Mouse (Mus musculus) stomach, postnatal 0 days (tissue): ENCODE measurements at regions not wholly inside any gene's neighbourhood (a gene's known extent, or its start where the extent isn't known, plus 50 kb on each side); places are given as distances from the start of the nearest gene placed in this dataset.

Experiments used
- ATAC-seq: fragments of 200-750 bp; cut with Nextera tagmentation; 2 replicates; pipeline ENCODE4 v1.8.0; 2017; ENCODE audit not compliant: low FRiP score, low TSS enrichment
- DNase-seq: peaks from one replicate; pipeline ENCODE4 v3.0.0-alpha.2; 2016; ENCODE audit warnings: low spot score
- H3K27ac ChIP-seq: fragments of 300-500 bp; sonication (generic); replicated peaks from 2 replicates; pipeline ENCODE4 v1.5.1; 2014; ENCODE audit warnings: mild to moderate bottlenecking, control low read depth
- H3K27me3 ChIP-seq: fragments of 300-500 bp; sonication (generic); 2 replicates; pipeline ENCODE4 v1.6.1; 2014; ENCODE audit warnings: low read length; ENCODE audit not compliant: control insufficient read depth, insufficient read depth
- H3K36me3 ChIP-seq: fragments of 300-500 bp; sonication (generic); 2 replicates; pipeline ENCODE4 v1.6.1; 2014; ENCODE audit warnings: low read length, mixed read lengths; ENCODE audit not compliant: control insufficient read depth, insufficient read depth
- H3K4me1 ChIP-seq: fragments of 300-500 bp; sonication (generic); replicated peaks from 2 replicates; pipeline ENCODE4 v1.6.1; 2014; ENCODE audit warnings: antibody characterized with exemption; ENCODE audit not compliant: control insufficient read depth, insufficient read depth
- H3K4me2 ChIP-seq: fragments of 300-500 bp; sonication (generic); replicated peaks from 2 replicates; pipeline ENCODE4 v1.6.1; 2014; ENCODE audit warnings: low read depth, mild to moderate bottlenecking, control low read depth, moderate library complexity
- H3K4me3 ChIP-seq: fragments of 300-500 bp; sonication (generic); 2 replicates; pipeline ENCODE4 v1.5.1; 2014; ENCODE audit warnings: low read depth, low read length, control low read depth
- H3K9ac ChIP-seq: fragments of 300-500 bp; sonication (generic); 2 replicates; pipeline ENCODE4 v1.6.1; 2014; ENCODE audit warnings: mild to moderate bottlenecking, low read length, control low read depth, mixed read lengths
- H3K9me3 ChIP-seq: fragments of 300-500 bp; sonication (generic); 2 replicates; pipeline ENCODE4 v1.6.1; 2016; ENCODE audit warnings: low read length; ENCODE audit not compliant: control insufficient read depth
- CTCF ChIP-seq: IDR thresholded peaks from 2 replicates; pipeline ENCODE4 v1.5.1; 2016; ENCODE audit warnings: antibody characterized with exemption, low read depth, mild to moderate bottlenecking, moderate library complexity
- EP300 ChIP-seq: optimal IDR thresholded peaks from 2 replicates; pipeline ENCODE3; 2016; ENCODE audit warnings: antibody characterized with exemption
- WGBS: fragments of 180-500 bp; shearing (Covaris S2); extraction: QIAGEN DNeasy Blood & Tissue Kit; methylation state at CpG from one replicate; pipeline ENCODE4 v1.1.7; 2014; 5-methylcytosine and 5-hydroxymethylcytosine counted together

- Histone ChIP-seq H3K4me1 (no peaks in the 10 kb centered on the region), H3K4me2 (no peak overlapping the region), H3K9me3 (no peaks in the 10 kb centered on the region), H3K4me3 (no peak overlapping the region), H3K36me3 (no peaks in the 10 kb centered on the region), H3K9ac (no peak overlapping the region), H3K27me3 (no peaks in the 10 kb centered on the region), H3K27ac (no peak overlapping the region)
- DNase-seq (no peak), ATAC-seq (no peak)
- TF ChIP-seq CTCF (no peak), EP300 (no peak)
- WGBS: 81% methylated on average over 17 of the region's 17 CpGs
Observed at GRCm38 (mm10) chr1:177573017-177573725, 131.0 kb downstream of the Zbtb18 start.

DNA sequence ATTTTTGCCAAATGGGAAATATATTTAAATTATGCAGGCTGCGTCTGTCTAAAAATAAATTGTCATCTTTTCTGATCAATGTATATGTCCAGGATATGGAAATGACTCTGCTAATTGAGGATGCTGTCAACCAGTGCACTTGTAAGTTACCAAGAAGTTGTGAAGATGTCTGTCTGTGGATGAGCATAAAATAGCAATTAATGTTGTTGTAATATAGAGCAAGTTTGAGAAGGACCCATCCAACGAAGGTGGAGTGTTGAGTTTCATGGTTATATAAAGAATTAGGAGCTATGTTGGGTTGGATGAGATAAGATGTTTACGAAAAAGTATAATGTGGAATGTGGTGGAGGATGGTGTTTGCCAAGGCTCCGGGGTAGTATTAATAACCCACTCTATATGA lies 131.6 kb downstream of the Zbtb18 start:
- H3K9ac ChIP-seq: no peak overlapping the region
- DNase-seq: no peak
- H3K9me3 ChIP-seq: no peaks in the 10 kb centered on the region
- ATAC-seq: no peak
- no peaks in the 10 kb centered on the region for H3K36me3 ChIP-seq
- H3K4me3 ChIP-seq: no peak overlapping the region
- H3K27me3 ChIP-seq: no peaks in the 10 kb centered on the region
- no peak overlapping the region for H3K4me2 ChIP-seq
- no peak for TF ChIP-seq EP300
- no peak for TF ChIP-seq CTCF
- no peak overlapping the region for H3K27ac ChIP-seq
- 73% methylated on average over 4 of the region's 4 CpGs for WGBS
- H3K4me1 ChIP-seq: no peaks in the 10 kb centered on the region

- ATAC-seq (no peak), DNase-seq (no peak)
- TF ChIP-seq CTCF (no peak), EP300 (no peak)
- no peak overlapping the region for H3K9ac ChIP-seq
- no peaks in the 10 kb centered on the region for H3K36me3 ChIP-seq
- WGBS: 82% methylated on average over 7 of the region's 7 CpGs
- H3K4me3 ChIP-seq: no peak overlapping the region
- no peak overlapping the region for H3K27ac ChIP-seq
- no peak overlapping the region for H3K4me2 ChIP-seq
- H3K4me1 ChIP-seq: no peaks in the 10 kb centered on the region
- H3K9me3 ChIP-seq: no peaks in the 10 kb centered on the region
- H3K27me3 ChIP-seq: no peaks in the 10 kb centered on the region
Observed at GRCm38 (mm10) chr1:177574312-177574711, 132.2 kb downstream of the Zbtb18 start.

DNA sequence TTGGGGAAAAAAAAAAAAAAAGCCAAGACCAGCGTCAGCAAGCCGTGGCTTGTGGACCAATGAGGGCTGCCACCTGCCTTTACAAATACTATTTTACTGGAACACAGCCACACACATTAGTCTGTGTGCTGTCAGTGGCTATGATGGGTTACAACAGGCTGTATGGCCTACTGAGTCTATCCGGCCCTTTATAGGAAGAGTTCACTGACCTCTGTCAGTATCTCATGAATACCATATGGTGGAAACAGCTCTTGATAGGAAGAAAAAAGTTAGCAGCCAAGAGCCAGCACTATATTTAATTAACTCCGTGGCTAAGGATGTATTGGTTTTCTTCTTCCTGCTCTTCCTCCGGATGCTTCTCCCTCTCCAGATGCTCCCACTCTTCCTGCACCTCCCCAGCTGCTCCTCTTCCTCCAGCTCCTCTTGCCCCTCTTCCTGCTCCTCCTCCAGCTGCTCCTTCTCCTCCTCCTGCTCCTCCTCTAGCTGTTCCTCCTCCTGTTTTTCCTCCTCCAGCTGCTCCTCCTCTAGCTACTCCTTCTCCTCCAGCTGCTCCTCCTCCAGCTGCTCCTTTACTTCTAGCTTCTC lies 142.2 kb downstream of the Zbtb18 start:
- H3K27ac ChIP-seq: no peak overlapping the region
- H3K9ac ChIP-seq: no peak overlapping the region
- WGBS: 42% methylated on average over 5 of the region's 5 CpGs
- no peak overlapping the region for H3K4me3 ChIP-seq
- DNase-seq (no peak), ATAC-seq (no peak)
- TF ChIP-seq CTCF: no peak
- TF ChIP-seq EP300: no peak
- 0 out of 2 replicates have a peak, but pooled peaks cover 6% of the 10 kb centered on the region for H3K9me3 ChIP-seq
- H3K27me3 ChIP-seq: no peaks in the 10 kb centered on the region
- no peaks in the 10 kb centered on the region for H3K4me1 ChIP-seq
- no peak overlapping the region for H3K4me2 ChIP-seq
- H3K36me3 ChIP-seq: no peaks in the 10 kb centered on the region

- no peak overlapping the region for H3K4me3 ChIP-seq
- WGBS: 65% methylated on average over 2 of the region's 2 CpGs
- no peak for DNase-seq
Observed at GRCm38 (mm10) chr1:177585320-177585719, 143.2 kb downstream of the Zbtb18 start.

GRCm38 (mm10) chr1:177589034-177589433 lies 140.6 kb upstream of the 1700016C15Rik start:
- H3K4me1 ChIP-seq: no peaks in the 10 kb centered on the region
- H3K4me3 ChIP-seq: no peak overlapping the region
- no peak for DNase-seq
- TF ChIP-seq CTCF (no peak), EP300 (no peak)
- no peaks in the 10 kb centered on the region for H3K27me3 ChIP-seq
- WGBS: 91% methylated on average over 7 of the region's 7 CpGs
- no peak overlapping the region for H3K4me2 ChIP-seq
- no peak for ATAC-seq
- H3K9ac ChIP-seq: no peak overlapping the region
- H3K36me3 ChIP-seq: no peaks in the 10 kb centered on the region
- H3K9me3 ChIP-seq: no peaks in the 10 kb centered on the region
- H3K27ac ChIP-seq: no peak overlapping the region

More at GRCm38 (mm10) chr1:177585320-177585719, 143.2 kb downstream of the Zbtb18 start:
- Histone ChIP-seq H3K27ac (no peak overlapping the region), H3K9ac (no peak overlapping the region), H3K4me2 (no peak overlapping the region), H3K4me1 (no peaks in the 10 kb centered on the region), H3K27me3 (no peaks in the 10 kb centered on the region), H3K36me3 (no peaks in the 10 kb centered on the region), H3K9me3 (0 out of 2 replicates have a peak, but pooled peaks cover 6% of the 10 kb centered on the region)
- TF ChIP-seq CTCF (no peak), EP300 (no peak)
- ATAC-seq: no peak
